Mouse (Mus musculus): ENCODE measurements at regions not wholly inside any gene's neighbourhood (a gene's known extent, or its start where the extent isn't known, plus 50 kb on each side); places are given as distances from the start of the nearest gene placed in this dataset.

DNA sequence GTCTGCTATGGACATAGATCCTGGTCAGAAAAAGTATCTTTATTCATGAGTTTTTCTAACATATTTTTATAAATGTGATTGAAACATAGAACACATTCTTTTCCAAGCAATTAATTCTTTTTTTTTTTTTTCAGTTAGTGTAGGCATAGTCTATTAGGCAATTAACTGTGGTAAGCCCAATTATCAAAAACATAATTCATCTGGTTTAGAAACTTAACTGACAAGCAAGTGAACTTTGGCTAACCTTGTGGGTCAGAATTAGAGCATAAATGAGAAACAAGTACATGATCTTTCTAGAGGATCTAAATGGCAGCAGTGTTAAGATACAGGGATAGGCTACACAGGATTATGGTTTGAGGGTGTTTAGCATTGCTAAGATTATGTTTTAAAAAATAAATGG, 1007.2 kb downstream of the Efnb2 start:
- TF ChIP-seq CTCF (IDR thresholded peaks at IDR 0.05; ENCODE audit: control insufficient read depth, insufficient read depth, insufficient read length) (no peak), MAX (IDR thresholded peaks at IDR 0.05) (no peak), USF1 (IDR thresholded peaks at IDR 0.05; ENCODE audit: low read depth) (no peak), MYOD1 (IDR thresholded peaks at IDR 0.05; ENCODE audit: control insufficient read depth, insufficient read length, low read depth) (no peak)

Measured in C2C12 (cell line).